ENCODE assay signal across 28 mouse cellular contexts in the genomic region with DNA sequence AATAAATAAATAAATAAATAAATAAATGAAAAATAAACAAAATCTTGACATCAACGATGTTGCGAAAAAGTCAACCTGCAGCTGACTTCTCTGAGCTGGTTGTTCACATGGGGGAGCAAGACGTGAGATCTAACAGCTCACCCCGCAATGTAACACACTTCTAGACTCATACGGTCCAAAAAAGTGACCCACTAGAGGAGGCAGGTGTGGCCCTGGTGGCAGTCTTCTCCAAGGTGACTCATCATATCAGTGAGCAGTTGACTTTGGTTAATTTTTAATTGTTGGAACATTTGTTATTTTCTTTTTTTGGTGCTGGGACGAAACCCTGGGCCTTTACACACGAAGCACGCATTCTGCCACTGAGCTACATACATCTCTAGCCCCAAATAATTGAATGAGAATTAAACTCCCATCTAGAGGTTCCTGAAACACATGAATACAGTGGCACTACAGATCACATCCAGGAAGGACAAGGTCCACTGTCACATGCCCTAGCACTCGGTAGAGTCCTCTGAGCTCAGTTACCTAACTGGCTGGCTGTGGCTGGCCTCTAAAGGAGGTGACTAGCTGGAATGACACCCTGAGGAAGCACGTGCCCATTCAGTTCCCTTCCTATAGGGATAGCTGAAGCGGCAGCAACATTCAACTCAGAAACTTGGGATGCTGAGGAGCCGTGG. TPM values are rescaled to one million over a fixed set of nuclear protein-coding genes. Genes with fewer than 3 reads are reported as not detected.
A peak's percentile ranks its signal among the peaks of the same experiment; 100 is the strongest.
DNase-seq lines count a peak whose midpoint lies in the region; ATAC-seq and TF ChIP-seq lines count a peak whose summit lies in the region.
"Had no signal": no experiment of that assay in that cellular context is flagged by ENCODE, and none has a peak within 500 bp of the region (broad histone marks: within the 10 kb centered on the region; RNA-seq: fewer than 3 reads in every experiment).

No protein-coding gene starts in this region.

- no peak overlapping the region for H3K4me3 ChIP-seq in kidney, adult 2 months (ENCODE audit: insufficient read depth, low read depth, low read length)
- no peak overlapping the region for H3K4me3 ChIP-seq in intestine, postnatal 0 days (ENCODE audit: low read depth, low read length)
- no peak overlapping the region for H3K4me3 ChIP-seq in liver, embryonic 14.5 days (ENCODE audit: insufficient read depth in 1 of 2, low read depth in 2 of 2, low read length in 2 of 2)
- H3K4me3 ChIP-seq in stomach, postnatal 0 days (ENCODE audit: low read depth, low read length): no peak overlapping the region
- H3K4me3 ChIP-seq: embryonic facial prominence, embryonic 13.5 days; hindbrain, embryonic 10.5 days; left cerebral cortex, adult 2 months; limb, embryonic 10.5 days; midbrain, embryonic 10.5 days had no signal

- H3K9me3 ChIP-seq in intestine, postnatal 0 days (ENCODE audit: control insufficient read depth): no peaks in the 10 kb centered on the region
- H3K9me3 ChIP-seq in liver, embryonic 14.5 days (ENCODE audit: control insufficient read depth, low read length): no peaks in the 10 kb centered on the region
- no peaks in the 10 kb centered on the region for H3K9me3 ChIP-seq in stomach, postnatal 0 days (ENCODE audit: control insufficient read depth, low read length)
- H3K9me3 ChIP-seq: embryonic facial prominence, embryonic 13.5 days; hindbrain, embryonic 10.5 days; limb, embryonic 10.5 days; midbrain, embryonic 10.5 days had no signal

- WGBS in kidney, adult 2 months: 68% methylated on average over 12 of the region's 12 CpGs
- 53% methylated on average over 12 of the region's 12 CpGs for WGBS in intestine, postnatal 0 days
- 80% methylated on average over 12 of the region's 12 CpGs for WGBS in liver, embryonic 14.5 days (ENCODE audit: insufficient replicate concordance)
- 84% methylated on average over 12 of the region's 12 CpGs for WGBS in stomach, postnatal 0 days

- 0 out of 2 replicates have a peak, but pooled peaks cover 8% of the 10 kb centered on the region for H3K4me1 ChIP-seq in kidney, adult 2 months (ENCODE audit: control insufficient read depth, insufficient read depth, low read length)
- no peaks in the 10 kb centered on the region for H3K4me1 ChIP-seq in intestine, postnatal 0 days (replicated peaks; ENCODE audit: control insufficient read depth, insufficient read depth, low read length)
- H3K4me1 ChIP-seq in liver, embryonic 14.5 days (replicated peaks; ENCODE audit: control insufficient read depth in 2 of 2, insufficient read depth in 2 of 2, low read length in 1 of 2): peaks cover 0 to 10% of the 10 kb centered on the region in 2 experiments; a peak in 3 of 4 replicates
- H3K4me1 ChIP-seq in stomach, postnatal 0 days (replicated peaks; ENCODE audit: control insufficient read depth, insufficient read depth): no peaks in the 10 kb centered on the region

- no peak for TF ChIP-seq CTCF in kidney, adult 2 months (conservative IDR thresholded peaks at IDR 0.05; ENCODE audit: insufficient read depth, insufficient read length, low read depth, low read length)
- no peak for TF ChIP-seq CTCF in intestine, postnatal 0 days (IDR thresholded peaks at IDR 0.05; ENCODE audit: low read depth)
- TF ChIP-seq CTCF in liver, embryonic 14.5 days (IDR thresholded peaks at IDR 0.05; ENCODE audit: low read depth): no peak
- TF ChIP-seq CTCF in stomach, postnatal 0 days (IDR thresholded peaks at IDR 0.05; ENCODE audit: low read depth): no peak

- ATAC-seq in intestine, postnatal 0 days: peak; percentile 98
- peak; percentile 66 for ATAC-seq in liver, embryonic 14.5 days (ENCODE audit: insufficient read depth)
- ATAC-seq in stomach, postnatal 0 days (ENCODE audit: low FRiP score, low TSS enrichment): peak; percentile 82
- no peak for ATAC-seq in megakaryocyte, adult 5-6 weeks (ENCODE audit: poor library complexity, severe bottlenecking)
- ATAC-seq: forebrain, embryonic 14.5 days had no signal

- no peak for TF ChIP-seq EP300 in liver, embryonic 14.5 days (IDR thresholded peaks at IDR 0.05; ENCODE audit: low read depth)
- TF ChIP-seq EP300 in stomach, postnatal 0 days (optimal IDR thresholded peaks at IDR 0.05): no peak

- no peaks in the 10 kb centered on the region for H3K27me3 ChIP-seq in kidney, adult 2 months (replicated peaks; ENCODE audit: control insufficient read depth, insufficient read depth, low read length)
- no peaks in the 10 kb centered on the region for H3K27me3 ChIP-seq in intestine, postnatal 0 days (replicated peaks; ENCODE audit: control insufficient read depth, insufficient read depth, low read length)
- no peaks in the 10 kb centered on the region for H3K27me3 ChIP-seq in liver, embryonic 14.5 days (ENCODE audit: control insufficient read depth, insufficient read depth, low read length)
- no peaks in the 10 kb centered on the region for H3K27me3 ChIP-seq in stomach, postnatal 0 days (ENCODE audit: control insufficient read depth, insufficient read depth, low read length)
- H3K27me3 ChIP-seq: CH12.LX; embryonic facial prominence, embryonic 13.5 days had no signal

- peaks cover 5% of the 10 kb centered on the region; the same call in 1 of the 2 replicates for H3K36me3 ChIP-seq in kidney, adult 2 months (ENCODE audit: control insufficient read depth, insufficient read depth, low read length)
- H3K36me3 ChIP-seq in intestine, postnatal 0 days (ENCODE audit: control insufficient read depth, insufficient read depth): peaks cover 83% of the 10 kb centered on the region
- peaks cover 65% of the 10 kb centered on the region for H3K36me3 ChIP-seq in liver, embryonic 14.5 days (replicated peaks; ENCODE audit: control insufficient read depth, insufficient read depth, low read depth)
- peaks cover 34% of the 10 kb centered on the region for H3K36me3 ChIP-seq in stomach, postnatal 0 days (ENCODE audit: control insufficient read depth, insufficient read depth, low read length)

- H3K27ac ChIP-seq in kidney, adult 2 months (ENCODE audit: insufficient read depth, low read depth, low read length): no peak overlapping the region
- H3K27ac ChIP-seq in intestine, postnatal 0 days (ENCODE audit: low read depth, low read length): peak overlapping the region; percentile 91
- H3K27ac ChIP-seq in liver, embryonic 14.5 days: no peak overlapping the region
- no peak overlapping the region for H3K27ac ChIP-seq in stomach, postnatal 0 days (replicated peaks)
- H3K27ac ChIP-seq: embryonic facial prominence, embryonic 13.5 days; hindbrain, embryonic 10.5 days; left cerebral cortex, adult 2 months; limb, embryonic 10.5 days; midbrain, embryonic 10.5 days had no signal

- H3K9ac ChIP-seq in intestine, postnatal 0 days (ENCODE audit: low read depth, low read length): no peak overlapping the region
- no peak overlapping the region for H3K9ac ChIP-seq in liver, embryonic 14.5 days (replicated peaks)
- no peak overlapping the region for H3K9ac ChIP-seq in stomach, postnatal 0 days (ENCODE audit: low read length)
- H3K9ac ChIP-seq: embryonic facial prominence, embryonic 13.5 days had no signal

- TF ChIP-seq POLR2A in kidney, adult 2 months (IDR thresholded peaks at IDR 0.05; ENCODE audit: low read depth, low read length): no peak

- no peak overlapping the region for H3K4me2 ChIP-seq in intestine, postnatal 0 days (replicated peaks; ENCODE audit: low read depth)
- H3K4me2 ChIP-seq in liver, embryonic 14.5 days (ENCODE audit: low read depth): no peak overlapping the region
- no peak overlapping the region for H3K4me2 ChIP-seq in stomach, postnatal 0 days (replicated peaks; ENCODE audit: low read depth)
- H3K4me2 ChIP-seq: embryonic facial prominence, embryonic 13.5 days had no signal

- DNase-seq in kidney, adult 2 months: peak; percentile 51
- no peak for DNase-seq in kidney, postnatal 4 days
- DNase-seq in liver, embryonic 14.5 days (ENCODE audit: low read depth in 3 of 3, low spot score in 3 of 3): no peak
- DNase-seq in stomach, postnatal 0 days (ENCODE audit: low spot score): peak; percentile 39
- DNase-seq in spleen, postnatal 4 days (ENCODE audit: low spot score in 2 of 2): no peak
- DNase-seq: adrenal gland, postnatal 25 days; cerebellum, adult 11-12 months; cerebellum, postnatal 14 days; gastrocnemius, postnatal 36 days; layer of hippocampus, adult 9-11 months; lung, adult 2 months; lung, postnatal 4 days; right cerebral cortex, postnatal 25 days; thymus, postnatal 25 days had no signal

RNA-seq across cellular contexts. Expression of gene Rexo4, which starts 7.2 kb away (rescaled TPM):
- polyA plus RNA-seq in kidney, adult 2 months (2012; rRNA removed): 16.0 and 19.2 TPM in 2 replicates
- 29.4 and 30.1 TPM in 2 replicates for polyA plus RNA-seq in intestine, postnatal 0 days (2015; fragmentation: Nextera tagmentation; extraction: Ambion mirVana)
- polyA plus RNA-seq in liver, embryonic 14.5 days (2012; rRNA removed): 14.8 and 18.6 TPM in 2 replicates
- polyA plus RNA-seq in liver, embryonic 14.5 days (2014; fragmentation: Nextera tagmentation; extraction: Ambion mirVana): 18.0 and 20.1 TPM in 2 replicates
- 21.7 and 23.0 TPM in 2 replicates for polyA plus RNA-seq in stomach, postnatal 0 days (2015; fragmentation: Nextera tagmentation; extraction: Ambion mirVana)
- 19.4 and 21.1 TPM in 2 replicates for total RNA-seq in megakaryocyte, adult 5-6 weeks (2015)
- 69.1 and 72.6 TPM in 2 replicates for total RNA-seq in megakaryocyte, adult 5-6 weeks (2017)

RNA-seq across cellular contexts. Expression of gene Adamts13, which starts 16.3 kb away (rescaled TPM):
- 0.77 and 0.94 TPM in 2 replicates for polyA plus RNA-seq in kidney, adult 2 months (2012; rRNA removed)
- polyA plus RNA-seq in intestine, postnatal 0 days (2015; fragmentation: Nextera tagmentation; extraction: Ambion mirVana): 0.20 and 0.22 TPM in 2 replicates
- 1.3 and 1.8 TPM in 2 replicates for polyA plus RNA-seq in liver, embryonic 14.5 days (2012; rRNA removed)
- polyA plus RNA-seq in liver, embryonic 14.5 days (2014; fragmentation: Nextera tagmentation; extraction: Ambion mirVana): 0.89 and 0.91 TPM in 2 replicates
- polyA plus RNA-seq in stomach, postnatal 0 days (2015; fragmentation: Nextera tagmentation; extraction: Ambion mirVana): 0.05 and 0.10 TPM in 2 replicates
- 0.04 TPM in 1 of 2 replicates, not detected in the other for total RNA-seq in megakaryocyte, adult 5-6 weeks (2015)
- 0.24 and 0.95 TPM in 2 replicates for total RNA-seq in megakaryocyte, adult 5-6 weeks (2017)
- total RNA-seq: adrenal gland, postnatal 25 days; gastrocnemius, postnatal 36 days; heart, adult 8-10 months; midbrain, postnatal 0 days; neutrophil, adult 5-6 weeks had no signal
- polyA plus RNA-seq: embryonic facial prominence, embryonic 13.5 days; heart, embryonic 16.5 days; hindbrain, embryonic 10.5 days; midbrain, embryonic 10.5 days; midbrain, postnatal 0 days had no signal

RNA-seq across cellular contexts. Expression of gene Stkld1, which starts 23.1 kb away (rescaled TPM):
- 0.16 TPM in 2 replicates for polyA plus RNA-seq in kidney, adult 2 months (2012; rRNA removed)
- 0.07 and 0.10 TPM in 2 replicates for polyA plus RNA-seq in intestine, postnatal 0 days (2015; fragmentation: Nextera tagmentation; extraction: Ambion mirVana)
- 0.03 and 0.07 TPM in 2 replicates for polyA plus RNA-seq in liver, embryonic 14.5 days (2012; rRNA removed)
- 0.10 TPM in 1 of 2 replicates, not detected in the other for polyA plus RNA-seq in liver, embryonic 14.5 days (2014; fragmentation: Nextera tagmentation; extraction: Ambion mirVana)
- polyA plus RNA-seq in stomach, postnatal 0 days (2015; fragmentation: Nextera tagmentation; extraction: Ambion mirVana): 0.08 TPM in 1 of 2 replicates, not detected in the other
- 0.16 and 0.60 TPM in 2 replicates for total RNA-seq in megakaryocyte, adult 5-6 weeks (2015)
- not detected in 2 replicates for total RNA-seq in megakaryocyte, adult 5-6 weeks (2017)
- total RNA-seq: gastrocnemius, postnatal 36 days; heart, adult 8-10 months; MEL; neutrophil, adult 5-6 weeks had no signal

RNA-seq across cellular contexts. Expression of gene Surf4, which starts 23.2 kb away (rescaled TPM):
- polyA plus RNA-seq in kidney, adult 2 months (2012; rRNA removed): 198 and 270 TPM in 2 replicates
- polyA plus RNA-seq in intestine, postnatal 0 days (2015; fragmentation: Nextera tagmentation; extraction: Ambion mirVana): 379 TPM in 2 replicates
- 46.5 and 53.4 TPM in 2 replicates for polyA plus RNA-seq in liver, embryonic 14.5 days (2012; rRNA removed)
- polyA plus RNA-seq in liver, embryonic 14.5 days (2014; fragmentation: Nextera tagmentation; extraction: Ambion mirVana): 80.3 and 83.1 TPM in 2 replicates
- polyA plus RNA-seq in stomach, postnatal 0 days (2015; fragmentation: Nextera tagmentation; extraction: Ambion mirVana): 175 and 183 TPM in 2 replicates
- total RNA-seq in megakaryocyte, adult 5-6 weeks (2015): 95.0 and 100 TPM in 2 replicates
- total RNA-seq in megakaryocyte, adult 5-6 weeks (2017): 86.1 and 98.4 TPM in 2 replicates

RNA-seq across cellular contexts. Expression of gene Surf1, which starts 40.6 kb away (rescaled TPM):
- polyA plus RNA-seq in kidney, adult 2 months (2012; rRNA removed): 61.0 and 85.2 TPM in 2 replicates
- polyA plus RNA-seq in intestine, postnatal 0 days (2015; fragmentation: Nextera tagmentation; extraction: Ambion mirVana): 59.8 and 65.3 TPM in 2 replicates
- 23.1 and 25.8 TPM in 2 replicates for polyA plus RNA-seq in liver, embryonic 14.5 days (2012; rRNA removed)
- 31.7 and 33.9 TPM in 2 replicates for polyA plus RNA-seq in liver, embryonic 14.5 days (2014; fragmentation: Nextera tagmentation; extraction: Ambion mirVana)
- polyA plus RNA-seq in stomach, postnatal 0 days (2015; fragmentation: Nextera tagmentation; extraction: Ambion mirVana): 64.7 and 68.2 TPM in 2 replicates
- 102 and 106 TPM in 2 replicates for total RNA-seq in megakaryocyte, adult 5-6 weeks (2015)
- total RNA-seq in megakaryocyte, adult 5-6 weeks (2017): 61.3 and 77.4 TPM in 2 replicates

Comparison
In these comparisons a context has a peak if more than half of its experiments do, and no peak if none do; other contexts are left out.
1. DNase-seq: peak in kidney, adult 2 months (single experiment) and stomach, postnatal 0 days (single experiment); none in kidney, postnatal 4 days (0 of 2), liver, embryonic 14.5 days (0 of 3) and spleen, postnatal 4 days (0 of 2).